ENCODE assay signal across 23 mouse cellular contexts in the genomic region with DNA sequence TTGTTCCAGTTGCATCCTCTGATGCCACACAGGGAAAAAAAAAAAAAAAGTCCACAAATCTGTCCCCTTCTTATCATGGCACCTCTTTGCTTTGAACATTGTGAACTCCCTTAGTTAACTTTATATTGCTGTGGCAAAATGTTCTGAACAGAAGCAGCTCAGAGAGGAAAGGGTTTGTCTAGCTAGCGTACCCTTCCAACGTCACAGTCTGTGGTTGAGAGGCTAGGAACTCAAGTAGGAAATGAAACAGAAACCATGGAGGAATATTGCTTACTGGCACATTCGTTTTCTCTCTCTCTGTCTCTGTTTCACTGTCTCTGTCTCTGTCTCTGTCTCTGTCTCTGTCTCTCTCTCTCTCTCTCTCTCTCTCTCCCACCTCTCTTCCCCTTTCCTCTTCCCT.
DNase-seq lines count a peak whose midpoint lies in the region; ATAC-seq lines count a peak whose summit lies in the region.
"Had no signal": no experiment of that assay in that cellular context is flagged by ENCODE, and none has a peak within 500 bp of the region (broad histone marks: within the 10 kb centered on the region; RNA-seq: fewer than 3 reads in every experiment).

No protein-coding gene starts in this region.

- no peak overlapping the region for H3K4me2 ChIP-seq in forebrain, embryonic 11.5 days (ENCODE audit: low read depth, low read length, severe bottlenecking)
- H3K4me2 ChIP-seq: forebrain, embryonic 12.5 days; heart, embryonic 11.5 days; hindbrain, embryonic 13.5 days; intestine, embryonic 15.5 days; limb, embryonic 13.5 days; liver, embryonic 15.5 days; midbrain, embryonic 11.5 days; neural tube, embryonic 12.5 days had no signal

- no peaks in the 10 kb centered on the region for H3K9me3 ChIP-seq in megakaryocyte, embryonic 14.5 days
- H3K9me3 ChIP-seq in forebrain, embryonic 11.5 days (ENCODE audit: control insufficient read depth, low read length), result no peaks in the 10 kb centered on the region
- H3K9me3 ChIP-seq: embryonic facial prominence, embryonic 10.5 days; forebrain, embryonic 12.5 days; hindbrain, embryonic 13.5 days; intestine, embryonic 15.5 days; limb, embryonic 13.5 days; liver, embryonic 15.5 days; neural tube, embryonic 12.5 days had no signal

- no peak overlapping the region for H3K27ac ChIP-seq in forebrain, embryonic 11.5 days (ENCODE audit: low read depth, low read length)
- H3K27ac ChIP-seq: embryonic facial prominence, embryonic 10.5 days; forebrain, embryonic 12.5 days; hindbrain, embryonic 13.5 days; intestine, embryonic 15.5 days; limb, embryonic 13.5 days; liver, embryonic 15.5 days; neural tube, embryonic 12.5 days had no signal

- ATAC-seq in common myeloid progenitor, adult 5-6 weeks (replicated peaks; ENCODE audit: low read depth, poor library complexity, severe bottlenecking), result peak; percentile 63
- ATAC-seq in forebrain, embryonic 11.5 days (replicated peaks; ENCODE audit: low FRiP score), result no peak
- ATAC-seq: intestine, embryonic 15.5 days had no signal

- WGBS in forebrain, embryonic 11.5 days, result 89% methylated on average over 3 of the region's 3 CpGs

- H3K9ac ChIP-seq in forebrain, embryonic 11.5 days (ENCODE audit: low read length), result no peak overlapping the region
- H3K9ac ChIP-seq: forebrain, embryonic 12.5 days; hindbrain, embryonic 13.5 days; intestine, embryonic 15.5 days; limb, embryonic 13.5 days; liver, embryonic 15.5 days; neural tube, embryonic 12.5 days had no signal

- H3K27me3 ChIP-seq in megakaryocyte, embryonic 14.5 days (replicated peaks), result no peaks in the 10 kb centered on the region
- no peaks in the 10 kb centered on the region for H3K27me3 ChIP-seq in forebrain, embryonic 11.5 days (ENCODE audit: control insufficient read depth, insufficient read depth, low read length)
- H3K27me3 ChIP-seq: forebrain, embryonic 12.5 days; intestine, embryonic 15.5 days; limb, embryonic 13.5 days; liver, embryonic 15.5 days; neural tube, embryonic 12.5 days had no signal

- H3K4me3 ChIP-seq in megakaryocyte, embryonic 14.5 days (replicated peaks), result peak overlapping the region; percentile 53
- no peak overlapping the region for H3K4me3 ChIP-seq in forebrain, embryonic 11.5 days (ENCODE audit: low read depth, low read length)
- H3K4me3 ChIP-seq: embryonic facial prominence, embryonic 10.5 days; forebrain, embryonic 12.5 days; hindbrain, embryonic 13.5 days; intestine, embryonic 15.5 days; limb, embryonic 13.5 days; liver, embryonic 15.5 days; neural tube, embryonic 12.5 days had no signal

- H3K4me1 ChIP-seq in megakaryocyte, embryonic 14.5 days, result peaks cover 39% of the 10 kb centered on the region
- H3K4me1 ChIP-seq in forebrain, embryonic 11.5 days (replicated peaks; ENCODE audit: control insufficient read depth, insufficient read depth, low read length), result no peaks in the 10 kb centered on the region
- H3K4me1 ChIP-seq: forebrain, embryonic 12.5 days; hindbrain, embryonic 13.5 days; intestine, embryonic 15.5 days; liver, embryonic 15.5 days; neural tube, embryonic 12.5 days had no signal

- no peaks in the 10 kb centered on the region for H3K36me3 ChIP-seq in megakaryocyte, embryonic 14.5 days (replicated peaks; ENCODE audit: low read length)
- no peaks in the 10 kb centered on the region for H3K36me3 ChIP-seq in forebrain, embryonic 11.5 days (ENCODE audit: control insufficient read depth, insufficient read depth, low read length)
- H3K36me3 ChIP-seq: embryonic facial prominence, embryonic 10.5 days; forebrain, embryonic 12.5 days; hindbrain, embryonic 13.5 days; intestine, embryonic 15.5 days; limb, embryonic 13.5 days; liver, embryonic 15.5 days; neural tube, embryonic 12.5 days had no signal

- peak; percentile 59 for DNase-seq in CD4-positive helper T cell, adult 2 months (ENCODE audit: low read depth, low spot score)
- peak; percentile 59 for DNase-seq in CD4-positive, CD25-positive, alpha-beta regulatory T cell, adult 2 months (ENCODE audit: low read depth, low spot score)
- DNase-seq in forebrain, embryonic 11.5 days (ENCODE audit: low spot score), result no peak
- no peak for DNase-seq in adrenal gland, postnatal 36 days
- no peak for DNase-seq in urinary bladder, postnatal 10 days (ENCODE audit: low spot score)
- DNase-seq: cerebellum, postnatal 36 days; gastrocnemius, postnatal 25 days; heart, postnatal 10 days; kidney, postnatal 4 days; layer of hippocampus, adult 9-11 months; right cerebral cortex, adult 18-20 months; thymus, postnatal 36 days had no signal

Comparison
In these comparisons a context has a peak if more than half of its experiments do, and no peak if none do; other contexts are left out.
1. DNase-seq: peak in CD4-positive helper T cell, adult 2 months (single experiment) and CD4-positive, CD25-positive, alpha-beta regulatory T cell, adult 2 months (single experiment); none in forebrain, embryonic 11.5 days (single experiment), adrenal gland, postnatal 36 days (0 of 2) and urinary bladder, postnatal 10 days (single experiment).